Mouse (Mus musculus) limb, embryonic 11.5 days (tissue): ENCODE results near the gene Olfr1419. TPM values are rescaled to one million over a fixed set of nuclear protein-coding genes. Genes with fewer than 3 reads are reported as not detected.

ENCODE experiments used
- ATAC-seq: fragments of 200-750 bp; cut with Nextera tagmentation; 2 replicates; pipeline ENCODE4 v1.8.0; 2017; ENCODE audit warnings: low read depth; ENCODE audit not compliant: insufficient number of reproducible peaks, low FRiP score, low TSS enrichment
- DNase-seq: peaks from one replicate; pipeline ENCODE4 v3.0.0-alpha.2; 2015; ENCODE audit warnings: low spot score
- H3K27ac ChIP-seq: fragments of 300-500 bp; sonication (generic); replicated peaks from 2 replicates; pipeline ENCODE4 v1.5.1; 2014; ENCODE audit warnings: low read depth, mild to moderate bottlenecking, low read length
- H3K27me3 ChIP-seq: fragments of 300-500 bp; sonication (generic); 2 replicates; pipeline ENCODE4 v1.6.1; 2014; ENCODE audit warnings: mild to moderate bottlenecking, low read length, mixed read lengths; ENCODE audit not compliant: control insufficient read depth, insufficient read depth
- H3K36me3 ChIP-seq: fragments of 300-500 bp; sonication (generic); 2 replicates; pipeline ENCODE4 v1.6.1; 2014; ENCODE audit warnings: mild to moderate bottlenecking, low read length, moderate library complexity, mixed read lengths; ENCODE audit not compliant: control insufficient read depth, insufficient read depth
- H3K4me1 ChIP-seq: fragments of 300-500 bp; sonication (generic); 2 replicates; pipeline ENCODE4 v1.6.1; 2014; ENCODE audit warnings: low read length, mixed read lengths; ENCODE audit not compliant: control insufficient read depth, insufficient read depth
- H3K4me2 ChIP-seq: fragments of 300-500 bp; sonication (generic); 2 replicates; pipeline ENCODE4 v1.6.1; 2014; ENCODE audit warnings: low read depth, mild to moderate bottlenecking, moderate library complexity; ENCODE audit not compliant: severe bottlenecking
- H3K4me3 ChIP-seq: fragments of 300-500 bp; sonication (generic); 2 replicates; pipeline ENCODE4 v1.5.1; 2014; ENCODE audit warnings: low read depth, low read length
- H3K9ac ChIP-seq: fragments of 300-500 bp; sonication (generic); 2 replicates; pipeline ENCODE4 v1.6.1; 2014; ENCODE audit warnings: mild to moderate bottlenecking, low read length
- H3K9me3 ChIP-seq: fragments of 300-500 bp; sonication (generic); 2 replicates; pipeline ENCODE4 v1.6.1; 2016; ENCODE audit warnings: low read length; ENCODE audit not compliant: control insufficient read depth
- WGBS: fragments of 180-500 bp; shearing (Covaris S2); extraction: QIAGEN DNeasy Blood & Tissue Kit; methylation state at CpG from one replicate; pipeline ENCODE4 v1.1.7; 2014; 5-methylcytosine and 5-hydroxymethylcytosine counted together
- microRNA-seq: library from miRNA; unstranded; fragments of <30 nt; microRNA quantifications from one replicate; pipeline ENCODE4, GENCODE M21; 2016
- polyA plus RNA-seq: library from polyadenylated mRNA; unstranded; fragments of >200 nt; fragmentation: Nextera tagmentation; extraction: Ambion mirVana; gene quantifications from 2 replicates; pipeline ENCODE4 v1.2.1, GENCODE M21; 2014

Gene Olfr1419
- polyA plus RNA-seq, 1 experiment from 2014 or later = not detected

- H3K4me2 ChIP-seq = no peak overlapping the region
- no peak overlapping the region for H3K27ac ChIP-seq
- no peak overlapping the region for H3K9ac ChIP-seq
- H3K4me3 ChIP-seq = no peak overlapping the region
- no peaks in the 10 kb centered on the region for H3K4me1 ChIP-seq
- no peak for ATAC-seq
- 30% methylated on average over 4 of the region's 4 CpGs for WGBS
- peaks cover 14% of the 10 kb centered on the region for H3K27me3 ChIP-seq
- no peak for DNase-seq
- no peaks in the 10 kb centered on the region for H3K9me3 ChIP-seq
- H3K36me3 ChIP-seq = no peaks in the 10 kb centered on the region
Measured at GRCm38 (mm10) chr19:11823346-11824065, 51.4 kb downstream of the Olfr1419 start.

- H3K4me2 ChIP-seq = peak overlapping the region; percentile 96; the same call in 1 of the 2 replicates
- DNase-seq = no peak
- no peaks in the 10 kb centered on the region for H3K9me3 ChIP-seq
- ATAC-seq = no peak
- no peak overlapping the region for H3K27ac ChIP-seq
- no peak overlapping the region for H3K4me3 ChIP-seq
- 37% methylated on average over 6 of the region's 6 CpGs for WGBS
- H3K36me3 ChIP-seq = no peaks in the 10 kb centered on the region
- peaks cover 37% of the 10 kb centered on the region for H3K27me3 ChIP-seq
- no peak overlapping the region for H3K9ac ChIP-seq
- no peaks in the 10 kb centered on the region for H3K4me1 ChIP-seq
Measured at GRCm38 (mm10) chr19:11820211-11820610, 54.7 kb downstream of the Olfr1419 start.

GRCm38 (mm10) chr19:11819800-11820199 lies 55.1 kb downstream of the Olfr1419 start:
- Histone ChIP-seq H3K9ac (no peak overlapping the region), H3K9me3 (no peaks in the 10 kb centered on the region), H3K4me2 (peak overlapping the region; percentile 96), H3K4me1 (no peaks in the 10 kb centered on the region), H3K4me3 (peak overlapping the region; percentile 51), H3K27me3 (peaks cover 37% of the 10 kb centered on the region), H3K36me3 (no peaks in the 10 kb centered on the region), H3K27ac (no peak overlapping the region)
- WGBS = 1% methylated on average over 15 of the region's 15 CpGs
- DNase-seq (peak; percentile 92), ATAC-seq (peak; percentile 82; the same call in 1 of the 2 replicates)

GRCm38 (mm10) chr19:11819143-11819700 lies 55.7 kb downstream of the Olfr1419 start, which contains the start of gene Stx3:
TSS of gene Stx3 (minus strand) at chr19:11819403.
- WGBS = under 1% methylated on average over 20 of the region's 20 CpGs
- DNase-seq = peak; percentile 55
- no peaks in the 10 kb centered on the region for H3K4me1 ChIP-seq

More at GRCm38 (mm10) chr19:11819143-11819700, 55.7 kb downstream of the Olfr1419 start, which contains the start of gene Stx3:
- no peak for ATAC-seq
- Histone ChIP-seq H3K9me3 (no peaks in the 10 kb centered on the region), H3K4me3 (peak within 1 kb of the TSS; percentile 51), H3K27me3 (peaks cover 37% of the 10 kb centered on the region), H3K27ac (no peak within 1 kb of the TSS), H3K9ac (peak within 1 kb of the TSS; percentile 67), H3K4me2 (peak within 1 kb of the TSS; percentile 96), H3K36me3 (no peaks in the 10 kb centered on the region)

Small RNAs within 50 kb of the gene (microRNA-seq; reads per million reads assigned to microRNA genes)
- gene Mir6994 = 6.7 reads per million, percentile 15 among the genes with 10 or more reads in this experiment

Other genes starting within 250 kb of the Olfr1419 start
- 0.40 TPM in 1 of 2 replicates, not detected in the other for gene Ms4a3, start 234.3 kb downstream of the Olfr1419 start, polyA plus RNA-seq
- not detected in 2 replicates for gene Oosp2, start 214.5 kb downstream of the Olfr1419 start, polyA plus RNA-seq
- not detected in 2 replicates for gene Oosp1, start 184.0 kb downstream of the Olfr1419 start, polyA plus RNA-seq
- not detected in 2 replicates for gene Oosp3, start 178.1 kb downstream of the Olfr1419 start, polyA plus RNA-seq
- gene Gif, start 127.6 kb downstream of the Olfr1419 start, polyA plus RNA-seq = not detected in 2 replicates
- gene Mrpl16, start 104.7 kb downstream of the Olfr1419 start, polyA plus RNA-seq = 54.5 and 55.1 TPM in 2 replicates
- gene Stx3, start 55.7 kb downstream of the Olfr1419 start, polyA plus RNA-seq = 6.8 and 8.4 TPM in 2 replicates
- gene Olfr1417, start 35.9 kb downstream of the Olfr1419 start, polyA plus RNA-seq = not detected in 2 replicates
- gene Olfr1418, start 14.0 kb downstream of the Olfr1419 start, polyA plus RNA-seq = not detected in 2 replicates
- not detected in 2 replicates for gene Olfr1420, start 11.5 kb upstream of the Olfr1419 start, polyA plus RNA-seq
- 25.0 and 25.6 TPM in 2 replicates for gene Patl1, start 37.3 kb upstream of the Olfr1419 start, polyA plus RNA-seq
- 6.1 and 7.2 TPM in 2 replicates for gene Osbp, start 90.8 kb upstream of the Olfr1419 start, polyA plus RNA-seq
- not detected in 2 replicates for gene Olfr1423, start 166.2 kb upstream of the Olfr1419 start, polyA plus RNA-seq
- not detected in 2 replicates for gene Olfr1424, start 187.6 kb upstream of the Olfr1419 start, polyA plus RNA-seq
- gene Olfr1425, start 202.6 kb upstream of the Olfr1419 start, polyA plus RNA-seq = not detected in 2 replicates
- gene Olfr1426, start 216.9 kb upstream of the Olfr1419 start, polyA plus RNA-seq = not detected in 2 replicates
- not detected in 2 replicates for gene Olfr1427, start 228.2 kb upstream of the Olfr1419 start, polyA plus RNA-seq
- not detected in 2 replicates for gene Olfr1428, start 240.8 kb upstream of the Olfr1419 start, polyA plus RNA-seq
- not detected in 2 replicates for gene Olfr76, start 248.1 kb upstream of the Olfr1419 start, polyA plus RNA-seq